Mouse (Mus musculus) lung, postnatal 14 days (tissue): Measurements from ENCODE around the gene Pdp2.
"Not testable (repeated sequence)": the region's sequence is repeated elsewhere in the genome, so short reads cannot be mapped to it uniquely, and the experiment has no call there.

Source experiments
- DNase-seq: peaks from one replicate; pipeline ENCODE4 v3.0.0; 2021

Gene Pdp2

GRCm38 (mm10) chr8:104635004-104635710 lies 43.9 kb downstream of the Pdp2 start:
- no peak for DNase-seq

GRCm38 (mm10) chr8:104638010-104638409 lies 46.8 kb downstream of the Pdp2 start:
- DNase-seq = no peak

- no peak for DNase-seq
These were observed 49.0 kb downstream of the Pdp2 start for GRCm38 (mm10) chr8:104640241-104640640.

GRCm38 (mm10) chr8:104640831-104641370 lies 49.6 kb downstream of the Pdp2 start:
- no peak for DNase-seq

- peak; percentile 86 for DNase-seq
These were observed 50.4 kb downstream of the Pdp2 start, which contains the start of gene Ciao2b for GRCm38 (mm10) chr8:104641426-104642323. TSS of gene Ciao2b (minus strand) at chr8:104641965.

- no peak for DNase-seq
These were observed 51.0 kb downstream of the Pdp2 start for GRCm38 (mm10) chr8:104642324-104642654.

- DNase-seq = not testable (repeated sequence)
These were observed 52.9 kb downstream of the Pdp2 start for GRCm38 (mm10) chr8:104644187-104644586.
